Mouse (Mus musculus): ENCODE data around the gene D11Wsu47e.
"Not testable (repeated sequence)": the region's sequence is repeated elsewhere in the genome, so short reads cannot be mapped to it uniquely, and the experiment has no call there.

The D11Wsu47e gene

GRCm38 (mm10) chr11:113683957-113684706 lies at the start of gene D11Wsu47e, which contains the start of gene Fam104a:
D11Wsu47e (plus strand) TSS chr11:113684412.
Fam104a (minus strand) TSS chr11:113684155.
- peak; percentile 95 for DNase-seq (ENCODE audit: low spot score)

- no peak for DNase-seq (ENCODE audit: low spot score)
Measured at GRCm38 (mm10) chr11:113634699-113635121, 49.5 kb upstream of the D11Wsu47e start.

GRCm38 (mm10) chr11:113638680-113639079 lies 45.5 kb upstream of the D11Wsu47e start:
- no peak for DNase-seq (ENCODE audit: low spot score)

DNA sequence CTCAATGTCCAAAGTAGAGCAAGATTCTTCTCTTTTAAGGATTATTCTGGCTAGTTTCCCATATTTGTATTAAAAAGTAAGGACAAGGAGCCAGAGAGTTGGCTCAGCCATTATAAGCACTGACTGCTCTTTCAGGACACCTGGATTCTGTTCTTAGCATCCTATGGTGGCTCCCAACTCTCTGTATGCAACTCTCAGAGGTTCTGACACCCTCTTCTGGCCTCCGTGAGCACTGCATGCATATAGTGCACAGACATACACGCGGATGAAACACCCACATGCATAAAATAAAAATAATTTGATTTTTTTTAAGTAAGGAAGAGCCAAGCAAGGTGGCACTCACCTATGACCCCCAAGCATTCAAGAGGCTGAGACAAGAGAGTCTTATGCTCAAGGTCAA lies 39.0 kb upstream of the D11Wsu47e start:
- DNase-seq (ENCODE audit: low spot score), result no peak

DNA sequence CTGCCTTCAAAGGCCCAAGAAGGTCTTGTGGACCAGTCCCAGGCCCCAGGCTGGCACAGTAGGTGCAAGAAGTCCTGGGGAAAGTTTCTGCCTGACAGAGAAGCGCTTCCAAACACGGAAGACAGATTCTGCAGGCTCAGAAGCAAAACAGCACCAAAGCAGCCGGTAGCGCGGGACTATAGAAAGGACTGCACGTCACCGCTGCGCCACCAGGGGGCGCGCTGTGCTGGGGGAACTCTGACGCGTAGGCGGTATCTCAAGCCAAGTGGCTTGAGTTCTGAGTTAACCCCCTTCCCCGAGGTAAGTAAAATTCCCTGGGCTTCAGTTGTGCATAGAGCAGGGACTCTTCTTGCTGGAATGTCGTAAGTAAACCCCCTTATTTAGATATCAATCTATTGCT lies 36.1 kb upstream of the D11Wsu47e start:
- peak; percentile 86 for DNase-seq (ENCODE audit: low spot score)

DNA sequence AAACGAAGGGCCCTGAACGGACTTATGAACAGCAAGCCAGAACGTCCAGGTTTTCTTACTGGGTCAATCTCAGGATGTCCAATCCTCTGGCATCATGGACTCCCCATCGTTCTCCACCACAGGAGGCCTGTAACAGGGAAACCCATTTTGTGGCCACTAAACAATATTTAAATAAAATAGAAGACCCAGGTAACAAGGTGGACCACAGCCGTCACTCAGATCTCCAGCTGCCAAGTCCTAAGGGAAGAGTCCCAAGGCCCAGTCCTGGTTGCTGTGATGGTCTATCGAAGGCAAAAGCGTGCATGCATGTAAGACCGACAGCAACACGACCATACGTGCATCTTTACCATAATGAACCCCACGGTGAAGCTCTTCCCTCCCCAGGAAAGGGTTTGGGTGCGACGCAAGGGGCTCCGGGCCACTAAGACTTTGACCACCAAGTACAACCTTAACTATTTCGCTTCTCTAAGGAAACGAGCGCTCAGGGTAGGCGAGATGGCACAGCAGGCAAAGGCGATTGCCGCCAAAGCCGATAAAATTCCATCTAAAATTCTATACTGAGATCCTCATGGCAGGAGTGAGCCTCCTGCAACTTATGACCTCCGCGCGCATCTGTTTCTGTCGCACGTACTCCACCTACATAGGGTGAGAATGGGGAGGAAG lies 35.4 kb upstream of the D11Wsu47e start, which contains the start of gene Cog1:
Gene Cog1 (plus strand): TSS at position 480 of the 663 bp plus-strand sequence.
- DNase-seq (ENCODE audit: low spot score), result no peak

DNA sequence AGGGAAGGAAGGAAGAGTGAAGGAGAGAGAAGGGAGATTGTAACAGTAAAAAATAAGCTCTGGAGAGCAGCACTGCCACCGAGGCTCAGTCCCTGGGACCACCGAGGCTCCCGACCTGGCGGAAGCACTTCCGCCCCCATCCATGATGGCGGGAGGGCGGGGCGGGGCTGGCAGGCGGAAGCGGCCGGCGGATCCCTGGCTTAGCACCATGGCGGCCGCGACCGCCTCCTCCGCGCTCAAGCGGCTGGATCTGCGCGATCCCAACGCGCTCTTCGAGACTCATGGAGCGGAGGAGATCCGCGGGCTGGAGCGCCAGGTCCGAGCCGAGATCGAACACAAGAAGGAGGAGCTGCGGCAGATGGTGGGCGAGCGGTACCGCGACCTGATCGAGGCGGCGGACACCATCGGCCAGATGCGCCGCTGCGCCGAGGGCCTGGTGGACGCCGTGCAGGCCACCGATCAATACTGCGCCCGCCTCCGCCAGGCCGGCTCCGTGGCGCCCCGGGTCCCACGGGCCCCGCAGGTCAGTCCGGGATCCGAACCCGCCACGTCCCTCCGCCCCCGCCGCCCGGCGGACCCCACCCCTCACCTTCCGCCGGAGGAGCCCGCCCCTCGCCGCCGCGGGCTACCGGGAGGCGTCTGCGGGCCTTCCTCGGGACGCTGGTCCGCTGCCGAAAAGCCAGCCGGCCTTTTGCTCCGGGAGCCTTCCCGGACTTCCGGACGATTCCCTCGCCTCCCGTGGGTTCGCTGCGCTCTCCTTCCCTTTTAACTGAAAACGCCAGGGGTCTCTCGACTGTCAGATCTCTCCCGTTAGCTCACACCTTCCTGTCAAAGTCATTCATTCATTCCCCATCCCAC lies 34.6 kb upstream of the D11Wsu47e start, which contains the start of gene Slc39a11:
Gene Slc39a11 (minus strand): TSS at position 727 of the 858 bp plus-strand sequence.
- peak; percentile 67 for DNase-seq (ENCODE audit: low spot score)

GRCm38 (mm10) chr11:113651206-113651906 lies 32.9 kb upstream of the D11Wsu47e start:
- no peak for DNase-seq (ENCODE audit: low spot score)

GRCm38 (mm10) chr11:113651907-113652273 lies 32.3 kb upstream of the D11Wsu47e start:
- peak; percentile 35 for DNase-seq (ENCODE audit: low spot score)

DNA sequence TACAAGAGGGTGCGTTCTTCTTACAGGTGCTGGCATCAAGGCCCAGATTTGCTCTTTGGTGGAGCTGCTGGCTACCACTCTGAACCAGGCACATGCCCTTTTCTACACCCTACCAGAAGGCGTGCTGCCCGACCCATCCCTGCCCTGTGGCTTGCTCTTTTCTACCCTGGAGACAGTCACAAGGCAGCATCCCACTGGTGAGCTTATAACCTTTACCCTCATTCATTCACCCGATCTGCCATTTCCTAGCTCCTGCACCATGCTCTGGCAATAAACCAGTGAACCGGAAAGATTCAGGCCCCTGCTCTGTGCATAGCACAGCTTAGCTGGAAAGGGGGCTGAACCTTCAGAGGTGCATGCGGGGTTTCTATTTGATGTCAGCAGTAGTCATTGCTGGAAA lies 31.7 kb upstream of the D11Wsu47e start:
- DNase-seq (ENCODE audit: low spot score), result no peak

GRCm38 (mm10) chr11:113654105-113654504 lies 30.1 kb upstream of the D11Wsu47e start:
- no peak for DNase-seq (ENCODE audit: low spot score)

GRCm38 (mm10) chr11:113654561-113655270 lies 29.5 kb upstream of the D11Wsu47e start:
- no peak for DNase-seq (ENCODE audit: low spot score)

- DNase-seq (ENCODE audit: low spot score), result no peak
Measured at GRCm38 (mm10) chr11:113656511-113656932, 27.7 kb upstream of the D11Wsu47e start.

GRCm38 (mm10) chr11:113657221-113657620 lies 27.0 kb upstream of the D11Wsu47e start:
- DNase-seq (ENCODE audit: low spot score), result no peak

DNA sequence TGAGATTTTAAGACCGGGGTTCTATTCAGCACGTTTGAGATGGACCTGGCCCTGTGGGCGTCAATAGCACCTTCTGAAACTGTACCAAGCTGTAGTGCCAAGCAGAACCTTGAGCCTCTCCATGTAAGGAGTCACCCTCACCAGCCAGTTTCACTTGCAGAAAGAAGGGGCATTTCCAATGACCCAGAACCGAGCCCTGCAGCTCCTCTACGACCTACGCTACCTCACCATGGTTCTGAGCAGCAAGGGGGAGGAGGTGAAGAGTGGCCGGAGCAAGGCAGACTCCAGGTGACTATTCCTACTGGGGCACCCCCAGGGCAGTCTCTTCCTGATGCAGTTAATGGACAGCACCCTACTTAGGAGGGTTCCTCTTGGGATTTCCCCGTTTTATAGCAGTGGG lies 25.9 kb upstream of the D11Wsu47e start:
- DNase-seq (ENCODE audit: low spot score), result no peak

GRCm38 (mm10) chr11:113658763-113659162 lies 25.4 kb upstream of the D11Wsu47e start:
- DNase-seq (ENCODE audit: low spot score), result no peak

DNA sequence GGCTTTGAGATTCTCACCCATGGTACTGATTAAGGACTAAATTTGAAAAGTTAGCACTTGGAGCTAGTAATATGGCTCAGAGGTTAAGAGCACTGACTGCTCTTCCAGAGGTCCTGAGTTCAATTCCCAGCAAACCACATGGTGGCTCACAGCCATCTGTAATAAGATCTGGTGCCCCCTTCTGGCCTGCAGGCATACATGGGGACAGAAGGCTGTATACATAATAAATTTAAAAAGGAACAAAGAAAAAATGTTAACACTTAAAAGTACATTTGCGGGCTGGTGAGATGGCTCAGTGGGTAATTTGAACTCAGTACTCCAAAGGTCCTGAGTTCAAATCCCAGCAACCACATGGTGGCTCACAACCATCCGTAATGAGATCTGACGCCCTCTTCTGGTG lies 24.0 kb upstream of the D11Wsu47e start:
- DNase-seq (ENCODE audit: low spot score), result not testable (repeated sequence)

- DNase-seq (ENCODE audit: low spot score), result no peak
Measured at GRCm38 (mm10) chr11:113660940-113661339, 23.3 kb upstream of the D11Wsu47e start.

DNA sequence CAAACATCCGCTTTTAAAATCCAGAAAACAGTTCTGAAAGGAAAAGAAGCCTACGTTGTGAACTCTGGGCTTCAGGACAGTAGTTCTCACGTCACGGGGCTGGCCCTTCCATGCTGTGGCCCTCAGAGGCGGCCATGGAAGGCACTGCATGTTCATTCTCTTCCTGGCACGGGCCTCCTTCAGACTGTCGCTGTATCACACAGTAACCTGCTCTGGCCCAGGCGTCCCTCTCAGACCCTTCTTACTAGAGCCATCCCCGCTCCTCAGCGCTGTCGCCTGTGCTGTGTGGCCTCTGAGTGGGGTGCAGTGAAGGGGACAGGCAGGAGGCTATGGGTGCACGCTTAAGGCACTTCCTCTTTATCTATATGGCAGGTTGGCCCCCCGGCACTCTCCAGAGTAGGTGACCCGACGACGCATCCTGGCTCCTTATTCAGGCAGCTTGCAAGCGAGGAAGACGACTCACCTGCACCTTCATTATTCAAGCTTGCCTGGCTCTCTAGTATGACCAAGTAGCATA lies 22.3 kb upstream of the D11Wsu47e start:
- DNase-seq (ENCODE audit: low spot score), result no peak

- no peak for DNase-seq (ENCODE audit: low spot score)
Measured at GRCm38 (mm10) chr11:113664279-113664678, 19.9 kb upstream of the D11Wsu47e start.

GRCm38 (mm10) chr11:113666205-113666604 lies 18.0 kb upstream of the D11Wsu47e start:
- DNase-seq (ENCODE audit: low spot score), result no peak

Measured in urinary bladder, postnatal 14 days (tissue).